Mouse (Mus musculus): Measurements from ENCODE around the gene Luc7l. TPM values are rescaled to one million over a fixed set of nuclear protein-coding genes. Genes with fewer than 3 reads are reported as not detected.

Luc7l gene
- polyA plus RNA-seq, 1 experiment from 2014 or later = 113 TPM

Other genes with a start within 250 kb of the Luc7l start
- gene Rab11fip3, start 183.3 kb upstream of the Luc7l start, polyA plus RNA-seq (2015; fragmentation: Nextera tagmentation; extraction: Ambion mirVana) = 25.9 and 28.3 TPM in 2 replicates
- gene Decr2, start 162.6 kb upstream of the Luc7l start, polyA plus RNA-seq (2015; fragmentation: Nextera tagmentation; extraction: Ambion mirVana) = 32.7 and 35.1 TPM in 2 replicates
- 29.6 and 32.2 TPM in 2 replicates for gene Nme4, start 157.3 kb upstream of the Luc7l start, polyA plus RNA-seq (2015; fragmentation: Nextera tagmentation; extraction: Ambion mirVana)
- 3.3 TPM in 2 replicates for gene Tmem8, start 139.6 kb upstream of the Luc7l start, polyA plus RNA-seq (2015; fragmentation: Nextera tagmentation; extraction: Ambion mirVana)
- 171 and 174 TPM in 2 replicates for gene Mrpl28, start 129.4 kb upstream of the Luc7l start, polyA plus RNA-seq (2015; fragmentation: Nextera tagmentation; extraction: Ambion mirVana)
- 7.1 and 11.6 TPM in 2 replicates for gene Axin1, start 114.2 kb upstream of the Luc7l start, polyA plus RNA-seq (2015; fragmentation: Nextera tagmentation; extraction: Ambion mirVana)
- gene Pdia2, start 53.8 kb upstream of the Luc7l start, polyA plus RNA-seq (2015; fragmentation: Nextera tagmentation; extraction: Ambion mirVana) = 0.45 TPM in 1 of 2 replicates, not detected in the other
- 11.5 and 15.9 TPM in 2 replicates for gene Rgs11, start 49.9 kb upstream of the Luc7l start, polyA plus RNA-seq (2015; fragmentation: Nextera tagmentation; extraction: Ambion mirVana)
- gene Arhgdig, start 45.1 kb upstream of the Luc7l start, polyA plus RNA-seq (2015; fragmentation: Nextera tagmentation; extraction: Ambion mirVana) = 102 and 117 TPM in 2 replicates
- 33.7 and 35.3 TPM in 2 replicates for gene Fam234a, start 8.7 kb upstream of the Luc7l start, polyA plus RNA-seq (2015; fragmentation: Nextera tagmentation; extraction: Ambion mirVana)
- gene Neurl1b, start 161.9 kb downstream of the Luc7l start, polyA plus RNA-seq (2015; fragmentation: Nextera tagmentation; extraction: Ambion mirVana) = 0.47 and 0.49 TPM in 2 replicates

All from neural tube, embryonic 13.5 days (tissue).